Mouse (Mus musculus) embryo, embryonic 10 days (tissue): ENCODE results near the gene Izumo1r.
A peak's percentile ranks its signal among the peaks of the same experiment; 100 is the strongest.

Experiments used
- DNase-seq: peaks from one replicate; pipeline ENCODE4 v3.0.0-alpha.2; 2015; ENCODE audit warnings: low spot score

Gene Izumo1r

GRCm38 (mm10) chr9:14903581-14904378, at the start of gene Izumo1r:
Gene Izumo1r, minus strand, starts transcription at chr9:14903949.
- DNase-seq = peak; percentile 17

- DNase-seq = no peak
These were observed 47.3 kb upstream of the Izumo1r start for GRCm38 (mm10) chr9:14951072-14951471.

GRCm38 (mm10) chr9:14948843-14949242, 45.1 kb upstream of the Izumo1r start:
- DNase-seq = no peak

GRCm38 (mm10) chr9:14946677-14947076, 42.9 kb upstream of the Izumo1r start:
- DNase-seq = no peak

GRCm38 (mm10) chr9:14945919-14946318, 42.2 kb upstream of the Izumo1r start:
- no peak for DNase-seq

GRCm38 (mm10) chr9:14942143-14942720, 38.5 kb upstream of the Izumo1r start:
- no peak for DNase-seq

GRCm38 (mm10) chr9:14939610-14940009, 35.9 kb upstream of the Izumo1r start:
- no peak for DNase-seq

- no peak for DNase-seq
These were observed 33.6 kb upstream of the Izumo1r start for GRCm38 (mm10) chr9:14937308-14937707.

GRCm38 (mm10) chr9:14934851-14935250, 31.1 kb upstream of the Izumo1r start:
- no peak for DNase-seq

GRCm38 (mm10) chr9:14931943-14932342, 28.2 kb upstream of the Izumo1r start:
- DNase-seq = no peak

- DNase-seq = no peak
These were observed 27.5 kb upstream of the Izumo1r start for GRCm38 (mm10) chr9:14931211-14931610.

- DNase-seq = no peak
These were observed 22.8 kb upstream of the Izumo1r start for GRCm38 (mm10) chr9:14926593-14926992.

GRCm38 (mm10) chr9:14923625-14924024, 19.9 kb upstream of the Izumo1r start:
- DNase-seq = no peak

GRCm38 (mm10) chr9:14921971-14922560, 18.3 kb upstream of the Izumo1r start:
- DNase-seq = no peak

- DNase-seq = peak; percentile 9
These were observed 17.5 kb upstream of the Izumo1r start for GRCm38 (mm10) chr9:14921254-14921653.

- no peak for DNase-seq
These were observed 16.9 kb upstream of the Izumo1r start for GRCm38 (mm10) chr9:14920608-14921007.

- DNase-seq = no peak
These were observed 15.3 kb upstream of the Izumo1r start for GRCm38 (mm10) chr9:14918825-14919668.

GRCm38 (mm10) chr9:14917661-14918060, 13.9 kb upstream of the Izumo1r start:
- DNase-seq = no peak

- no peak for DNase-seq
These were observed 8.3 kb upstream of the Izumo1r start for GRCm38 (mm10) chr9:14912037-14912436.

- peak; percentile 14 for DNase-seq
These were observed 6.2 kb upstream of the Izumo1r start for GRCm38 (mm10) chr9:14909981-14910380.

GRCm38 (mm10) chr9:14907816-14908415, 4.2 kb upstream of the Izumo1r start:
- no peak for DNase-seq

GRCm38 (mm10) chr9:14905956-14906355, 2.2 kb upstream of the Izumo1r start:
- DNase-seq = no peak
